Mouse (Mus musculus) splenic B cell, adult 2 months (primary cell): ENCODE measurements around the gene Ugt1a7c.

Experiments used
- DNase-seq: peaks from one replicate; pipeline ENCODE4 v3.0.0-alpha.2; 2011; ENCODE audit warnings: low read depth, low spot score
- H3K27me3 ChIP-seq: 2 replicates; pipeline ENCODE4 v1.6.1; 2012; ENCODE audit warnings: mild to moderate bottlenecking, low read length, moderate library complexity, mixed read lengths; ENCODE audit not compliant: control insufficient read depth, poor library complexity, insufficient read depth, severe bottlenecking
- H3K36me3 ChIP-seq: 2 replicates; pipeline ENCODE4 v1.6.1; 2012; ENCODE audit warnings: mild to moderate bottlenecking, low read length, moderate library complexity, mixed read lengths; ENCODE audit not compliant: control insufficient read depth, poor library complexity, insufficient read depth, severe bottlenecking

Ugt1a7c gene

DNA sequence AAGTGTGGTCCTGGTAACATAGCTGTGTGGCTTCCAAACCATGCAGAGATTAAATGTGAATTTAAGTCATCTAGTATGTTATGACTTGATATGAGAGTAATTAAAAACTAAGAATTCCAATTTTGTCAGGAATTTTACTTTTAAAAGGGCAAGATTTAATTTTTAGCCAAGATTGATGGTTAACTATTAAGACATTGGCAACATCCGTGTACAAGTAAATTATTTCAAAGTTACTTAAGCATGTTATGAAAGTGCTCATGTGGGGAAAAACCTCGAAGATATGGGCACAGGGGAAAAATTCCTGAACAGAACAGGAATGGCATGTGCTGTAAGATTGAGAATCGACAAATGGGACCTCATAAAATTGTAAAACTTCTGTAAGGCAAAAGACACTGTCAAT lies 102.6 kb downstream of the Ugt1a7c start:
- no peaks in the 10 kb centered on the region for H3K27me3 ChIP-seq
- no peak for DNase-seq
- no peaks in the 10 kb centered on the region for H3K36me3 ChIP-seq

DNA sequence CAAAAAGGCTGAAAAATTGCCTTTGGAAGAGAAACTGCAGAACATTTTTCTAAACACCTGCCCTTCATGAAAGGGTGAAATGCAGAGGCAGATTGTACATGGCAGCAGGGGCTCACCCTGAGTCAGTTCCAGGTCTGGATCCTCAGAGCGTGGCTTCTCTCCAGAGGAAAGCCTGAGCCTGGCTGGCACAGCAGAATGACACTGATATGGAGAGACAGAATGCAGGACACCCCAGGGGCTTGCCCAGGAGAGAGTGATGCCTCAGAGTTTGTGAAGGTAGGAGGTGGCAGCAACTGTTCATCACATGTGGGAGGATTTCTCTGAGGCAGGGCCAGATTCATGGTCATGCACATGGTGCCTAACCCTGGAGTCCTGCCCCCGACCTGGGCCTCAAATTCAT lies 105.1 kb downstream of the Ugt1a7c start:
- no peaks in the 10 kb centered on the region for H3K36me3 ChIP-seq
- no peak for DNase-seq
- no peaks in the 10 kb centered on the region for H3K27me3 ChIP-seq

- DNase-seq: no peak
- H3K36me3 ChIP-seq: no peaks in the 10 kb centered on the region
- H3K27me3 ChIP-seq: no peaks in the 10 kb centered on the region
These were observed 105.6 kb downstream of the Ugt1a7c start, which contains the start of gene Ugt1a2 for GRCm38 (mm10) chr1:88200456-88200855. Ugt1a2 (plus strand) TSS chr1:88200601.

- no peaks in the 10 kb centered on the region for H3K27me3 ChIP-seq
- DNase-seq: peak; percentile 38
These were observed 110.5 kb downstream of the Ugt1a7c start, which contains the start of gene Dnajb3 for GRCm38 (mm10) chr1:88205294-88205922. Dnajb3 (minus strand) TSS chr1:88205782.

GRCm38 (mm10) chr1:88206843-88207479 lies 112.1 kb downstream of the Ugt1a7c start:
- no peaks in the 10 kb centered on the region for H3K36me3 ChIP-seq
- H3K27me3 ChIP-seq: no peaks in the 10 kb centered on the region
- no peak for DNase-seq

More at GRCm38 (mm10) chr1:88205294-88205922, 110.5 kb downstream of the Ugt1a7c start, which contains the start of gene Dnajb3:
- no peaks in the 10 kb centered on the region for H3K36me3 ChIP-seq

DNA sequence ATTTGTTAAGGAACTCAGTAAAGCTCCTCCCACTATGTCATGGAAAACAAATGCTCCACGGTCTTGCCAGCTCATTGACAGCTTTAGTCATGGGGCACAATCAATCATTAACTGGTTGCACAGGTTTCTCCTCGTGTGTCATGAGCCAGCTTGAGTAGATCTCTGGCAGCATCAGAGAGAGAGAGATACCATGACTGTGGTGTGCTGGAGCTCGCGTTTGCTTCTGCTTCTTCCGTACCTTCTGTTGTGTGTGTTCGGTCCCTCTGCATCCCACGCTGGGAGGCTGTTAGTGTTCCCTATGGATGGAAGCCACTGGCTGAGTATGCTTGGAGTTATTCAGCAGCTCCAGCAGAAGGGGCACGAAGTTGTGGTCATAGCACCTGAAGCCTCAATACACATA lies 117.0 kb downstream of the Ugt1a7c start, which contains the start of gene Ugt1a1:
Gene Ugt1a1, plus strand, starts transcription at position 148 of the 400 bp plus-strand sequence.
- no peaks in the 10 kb centered on the region for H3K27me3 ChIP-seq
- peak; percentile 16 for DNase-seq
- no peaks in the 10 kb centered on the region for H3K36me3 ChIP-seq

- Histone ChIP-seq H3K36me3 (no peaks in the 10 kb centered on the region), H3K27me3 (no peaks in the 10 kb centered on the region)
- DNase-seq: peak; percentile 18
These were observed 117.6 kb downstream of the Ugt1a7c start for GRCm38 (mm10) chr1:88212341-88213045.

- no peaks in the 10 kb centered on the region for H3K36me3 ChIP-seq
- no peak for DNase-seq
- no peaks in the 10 kb centered on the region for H3K27me3 ChIP-seq
These were observed 118.2 kb downstream of the Ugt1a7c start for GRCm38 (mm10) chr1:88213061-88213460.

GRCm38 (mm10) chr1:88213766-88214461 lies 119.1 kb downstream of the Ugt1a7c start:
- H3K36me3 ChIP-seq: no peaks in the 10 kb centered on the region
- DNase-seq: peak; percentile 22
- no peaks in the 10 kb centered on the region for H3K27me3 ChIP-seq

DNA sequence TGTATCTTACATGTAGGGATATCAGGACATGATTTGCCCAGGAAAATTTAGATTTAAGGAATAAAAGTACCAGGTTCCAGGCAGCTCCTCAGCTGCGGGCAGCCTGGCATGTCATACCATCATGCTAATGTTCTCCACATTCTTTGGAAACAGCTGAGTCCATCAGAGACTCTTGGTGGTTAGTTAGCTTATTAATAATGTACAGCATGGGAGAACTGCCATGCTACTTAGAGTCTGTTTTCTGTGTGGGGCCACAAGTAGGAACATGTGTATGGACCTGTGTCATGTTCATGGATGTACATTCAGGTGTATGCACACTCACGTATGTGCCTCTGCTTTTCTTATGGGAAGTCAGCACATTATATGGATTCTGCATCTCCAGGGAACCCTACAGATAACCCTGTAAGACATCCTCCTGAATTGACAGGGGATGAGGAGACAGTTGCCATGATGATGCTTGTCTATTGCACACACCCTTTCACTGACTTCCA lies 119.6 kb downstream of the Ugt1a7c start:
- no peaks in the 10 kb centered on the region for H3K36me3 ChIP-seq
- peak; percentile 20 for DNase-seq
- no peaks in the 10 kb centered on the region for H3K27me3 ChIP-seq

DNA sequence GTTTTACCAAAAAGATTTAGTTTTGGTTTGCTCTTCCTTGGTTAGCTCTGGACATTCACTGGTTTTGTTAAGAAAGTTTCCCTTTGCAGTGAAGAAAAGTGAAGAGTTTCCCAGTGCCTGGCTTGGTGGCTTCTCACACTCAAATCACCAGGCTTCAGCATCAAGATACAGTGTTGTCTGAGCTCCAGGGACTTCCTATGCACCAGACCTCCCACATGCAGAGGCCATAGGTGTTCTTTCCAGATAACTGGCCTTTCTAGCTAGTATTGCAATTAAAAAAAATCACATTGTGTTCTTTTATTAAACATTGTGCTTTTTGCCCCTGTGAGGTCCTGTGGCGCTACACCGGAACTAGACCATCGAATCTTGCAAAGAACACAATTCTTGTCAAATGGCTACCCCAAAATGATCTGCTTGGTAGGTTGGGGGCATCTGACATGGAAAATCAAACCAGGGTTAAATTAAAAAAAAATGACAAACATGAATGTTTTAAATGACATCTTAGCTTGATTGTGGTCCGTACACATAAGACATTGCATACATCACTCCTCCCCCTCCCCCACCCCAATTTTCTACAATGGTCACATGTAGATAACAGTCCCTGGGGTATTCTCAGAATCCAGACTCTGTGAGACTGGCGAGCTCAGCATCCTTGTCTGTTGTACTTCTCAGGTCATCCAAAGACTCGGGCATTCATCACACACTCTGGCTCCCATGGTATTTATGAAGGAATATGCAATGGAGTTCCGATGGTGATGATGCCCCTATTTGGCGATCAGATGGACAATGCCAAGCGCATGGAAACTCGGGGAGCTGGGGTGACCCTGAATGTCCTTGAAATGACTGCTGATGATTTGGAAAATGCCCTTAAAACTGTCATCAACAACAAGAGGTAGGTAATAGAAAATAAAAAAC lies 120.9 kb downstream of the Ugt1a7c start:
- Histone ChIP-seq H3K36me3 (no peaks in the 10 kb centered on the region), H3K27me3 (no peaks in the 10 kb centered on the region)
- DNase-seq: peak; percentile 15

- peak; percentile 10 for DNase-seq
- no peaks in the 10 kb centered on the region for H3K27me3 ChIP-seq
- no peaks in the 10 kb centered on the region for H3K36me3 ChIP-seq
These were observed 121.7 kb downstream of the Ugt1a7c start for GRCm38 (mm10) chr1:88216551-88216950.

- Histone ChIP-seq H3K27me3 (no peaks in the 10 kb centered on the region), H3K36me3 (no peaks in the 10 kb centered on the region)
- DNase-seq: peak; percentile 16
These were observed 122.3 kb downstream of the Ugt1a7c start for GRCm38 (mm10) chr1:88217144-88217543.

- no peaks in the 10 kb centered on the region for H3K36me3 ChIP-seq
- DNase-seq: peak; percentile 23
- no peaks in the 10 kb centered on the region for H3K27me3 ChIP-seq
These were observed 122.7 kb downstream of the Ugt1a7c start for GRCm38 (mm10) chr1:88217576-88217975.
